Mouse (Mus musculus) MEL-GATA-1-ER (cell line): ENCODE measurements around the gene Rarres1.

Experiments used
- DNase-seq: peaks from one replicate; pipeline ENCODE4 v3.0.0-alpha.2; 2012; ENCODE audit warnings: low read depth; ENCODE audit errors: extremely low read depth

Rarres1 gene

DNA sequence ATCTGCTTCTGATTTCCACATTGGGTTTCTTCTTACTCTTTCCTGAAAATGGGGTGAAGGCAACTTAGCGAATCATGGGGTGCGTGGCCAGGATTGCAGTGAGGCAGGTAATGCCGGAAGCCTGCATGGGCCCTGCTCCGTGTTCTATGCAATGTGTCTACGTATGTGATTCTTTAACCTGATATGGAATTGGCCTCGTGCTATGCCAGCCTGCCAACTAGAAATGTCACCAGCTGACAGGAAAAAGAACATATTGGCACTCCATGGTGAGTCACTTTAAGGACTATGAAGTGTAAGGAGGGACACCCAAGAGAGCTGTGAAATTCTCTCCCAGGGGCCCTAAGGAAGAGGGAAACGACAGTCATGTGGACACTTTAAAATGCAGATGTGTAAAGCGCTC is 22.2 kb downstream of the Rarres1 start:
- no peak for DNase-seq

DNA sequence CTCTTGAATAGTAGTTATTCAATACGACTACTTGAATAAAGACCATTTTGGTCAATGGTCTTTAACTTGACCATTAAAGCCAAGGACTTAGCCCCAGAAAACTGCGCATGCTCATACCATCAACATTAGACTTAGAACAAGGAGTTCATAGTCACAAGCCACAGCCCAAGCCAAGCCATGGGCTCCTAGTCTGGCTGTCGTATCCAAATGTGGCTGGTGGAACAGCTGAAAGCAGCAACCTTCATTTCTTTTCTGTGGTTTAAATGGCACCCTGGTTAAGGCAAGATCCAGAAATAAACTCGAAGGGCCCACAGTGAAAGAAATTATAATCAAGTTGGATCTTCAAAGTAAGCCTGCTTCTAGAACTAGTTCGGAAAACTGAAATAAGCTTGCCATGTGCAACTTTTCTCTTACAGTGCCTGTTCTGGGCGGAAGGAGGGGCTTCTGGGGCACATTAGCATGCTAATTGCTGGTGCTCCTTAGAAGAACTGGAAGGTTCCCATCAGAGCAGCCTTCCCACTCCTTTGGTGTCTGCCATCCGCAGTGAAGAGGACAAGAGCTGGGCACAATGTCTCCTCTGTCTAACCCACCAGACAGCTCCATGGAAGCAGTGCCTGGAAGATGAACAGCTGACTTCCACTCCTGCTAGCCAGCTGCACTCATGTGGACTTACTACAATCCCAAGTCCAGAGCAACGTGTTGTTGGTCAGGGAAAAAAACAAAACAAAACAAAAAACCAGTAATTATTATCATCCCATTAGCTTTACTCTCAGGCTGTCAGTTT is 23.0 kb downstream of the Rarres1 start:
- DNase-seq = no peak

- no peak for DNase-seq
Observed at GRCm38 (mm10) chr3:67490156-67490555, 25.2 kb downstream of the Rarres1 start.

DNA sequence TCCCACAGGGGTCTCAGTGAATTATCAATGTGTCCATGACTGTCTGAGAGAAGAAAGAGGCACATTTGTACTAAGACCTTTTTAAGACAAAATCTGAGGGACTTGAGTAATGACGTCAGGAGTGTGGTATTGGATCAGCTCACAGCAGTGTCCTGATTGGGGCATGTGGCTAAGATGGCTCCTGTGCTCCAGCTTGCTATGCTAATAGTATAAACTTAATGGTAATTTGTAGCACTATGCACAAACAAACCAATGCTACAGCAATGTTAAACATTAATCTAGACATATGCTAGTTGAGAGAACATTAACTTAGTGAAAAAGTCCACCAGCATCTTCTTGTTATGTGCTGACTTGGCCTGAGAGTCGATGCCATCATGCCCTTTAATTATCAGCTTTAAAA is 30.1 kb downstream of the Rarres1 start:
- no peak for DNase-seq

DNA sequence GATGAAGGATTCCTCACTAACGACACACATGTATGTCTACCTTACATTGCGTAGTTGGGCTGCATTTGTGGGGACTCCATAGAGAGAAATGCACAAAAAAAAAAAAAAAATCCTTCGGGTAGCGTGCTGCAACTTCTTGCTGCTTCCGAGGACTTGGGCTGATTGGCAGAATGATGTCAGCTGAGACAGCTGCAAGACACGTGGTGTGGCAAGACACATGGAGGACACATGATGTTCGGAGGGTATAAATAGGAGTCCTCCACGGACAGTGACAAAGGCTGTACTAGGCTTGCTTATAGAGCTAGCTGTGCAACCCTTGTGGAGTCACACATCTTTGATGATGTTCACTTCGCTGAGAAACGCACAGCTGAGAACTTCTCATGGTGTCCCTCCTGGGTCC is 32.9 kb downstream of the Rarres1 start:
- DNase-seq = no peak

DNA sequence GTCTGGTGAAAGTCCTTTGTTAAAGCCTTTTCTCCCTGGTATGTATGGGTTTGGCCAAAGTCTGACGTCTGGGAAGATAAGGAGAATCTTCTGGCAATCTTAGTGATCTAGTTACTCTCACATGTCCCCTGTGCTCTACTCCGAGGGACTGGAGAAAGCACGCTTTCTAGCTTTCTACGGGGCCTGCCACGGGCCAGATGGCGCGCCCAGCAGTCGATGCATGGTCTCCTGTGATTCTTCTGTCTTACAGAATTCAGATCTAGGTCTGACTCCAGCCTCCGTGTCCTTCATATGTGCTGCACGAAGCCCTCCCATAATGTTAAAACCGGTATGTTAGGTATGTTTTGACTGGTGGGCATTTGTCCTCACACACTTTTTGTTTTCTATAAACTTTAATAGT is 35.5 kb downstream of the Rarres1 start:
- DNase-seq = no peak

DNA sequence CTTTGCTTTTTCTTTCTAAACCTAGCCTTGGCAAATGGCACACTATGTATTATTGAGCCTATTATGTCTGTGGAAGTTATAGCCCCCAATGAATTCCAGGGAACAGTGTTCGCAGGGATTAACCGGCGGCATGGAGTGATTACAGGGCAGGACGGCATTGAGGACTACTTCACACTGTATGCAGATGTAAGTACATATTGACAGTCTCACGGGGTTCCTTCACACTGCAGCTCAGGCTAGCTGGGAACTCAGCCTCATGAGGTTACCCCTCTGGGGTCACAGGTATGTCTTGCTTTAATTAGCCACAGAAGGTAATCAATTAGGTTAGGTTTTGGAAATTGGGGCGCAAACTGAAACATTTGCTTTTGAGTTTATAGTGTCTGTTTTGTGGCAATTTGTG is 41.9 kb downstream of the Rarres1 start:
- no peak for DNase-seq

DNA sequence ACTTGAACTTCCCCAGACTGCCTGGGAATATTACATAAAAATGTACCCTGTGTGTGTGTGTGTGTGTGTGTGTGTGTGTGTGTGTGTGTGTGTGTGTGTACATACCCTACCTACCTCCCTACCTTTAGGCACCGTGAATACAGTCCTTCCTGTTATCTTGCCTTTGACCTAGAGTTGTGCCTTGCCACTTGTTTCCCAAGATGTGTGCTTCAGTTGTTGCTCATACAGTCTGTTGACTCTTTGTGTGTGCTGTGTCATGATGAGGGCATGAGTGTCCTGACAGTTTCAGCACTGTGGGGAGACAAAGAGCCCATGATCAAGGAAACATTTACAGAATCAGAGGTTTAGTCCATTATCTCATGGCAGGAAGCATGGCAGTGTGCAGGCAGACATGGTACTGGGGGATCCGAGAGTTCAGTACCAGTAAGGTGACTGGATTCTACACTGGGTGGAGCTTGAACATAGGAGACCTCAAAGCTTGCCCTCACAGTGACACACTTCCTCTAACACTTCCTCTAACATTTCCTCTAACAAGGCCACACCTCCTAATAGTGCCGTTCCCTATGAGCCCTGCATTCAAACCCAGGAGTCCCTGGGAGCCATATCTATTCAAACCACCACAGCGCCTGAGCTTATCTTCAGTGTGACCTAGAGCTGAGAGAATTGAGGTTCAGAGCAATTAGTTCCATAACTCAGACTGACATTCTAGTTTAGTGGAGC is 43.8 kb downstream of the Rarres1 start:
- DNase-seq = peak; percentile 47

GRCm38 (mm10) chr3:67467281-67467680 is 48.0 kb downstream of the Rarres1 start:
- no peak for DNase-seq

GRCm38 (mm10) chr3:67466576-67466975 is 48.7 kb downstream of the Rarres1 start:
- no peak for DNase-seq

GRCm38 (mm10) chr3:67463450-67464372 is 51.6 kb downstream of the Rarres1 start, which contains the start of gene Lxn:
Gene Lxn, minus strand, starts transcription at chr3:67463926.
- no peak for DNase-seq

DNA sequence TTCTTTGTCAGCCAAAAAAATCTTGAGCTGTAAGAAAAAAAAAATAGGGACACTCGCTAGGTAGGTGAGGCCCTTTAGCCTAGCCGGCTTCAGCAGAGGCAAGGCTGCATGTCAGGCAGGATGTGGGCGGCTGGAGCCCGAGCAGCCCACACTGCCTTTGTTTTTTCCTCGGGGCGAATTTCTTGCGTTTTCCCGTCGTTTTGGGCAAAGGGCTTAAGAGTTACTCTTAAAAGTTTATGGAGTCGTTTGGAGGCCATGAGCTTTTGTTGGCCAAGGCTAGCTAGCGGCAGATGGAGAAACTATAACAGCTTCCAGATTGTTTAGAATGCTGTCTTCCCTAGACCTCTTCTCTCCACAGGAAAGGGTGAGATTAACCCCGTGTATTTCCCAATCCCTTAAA is 52.3 kb downstream of the Rarres1 start:
- no peak for DNase-seq

DNA sequence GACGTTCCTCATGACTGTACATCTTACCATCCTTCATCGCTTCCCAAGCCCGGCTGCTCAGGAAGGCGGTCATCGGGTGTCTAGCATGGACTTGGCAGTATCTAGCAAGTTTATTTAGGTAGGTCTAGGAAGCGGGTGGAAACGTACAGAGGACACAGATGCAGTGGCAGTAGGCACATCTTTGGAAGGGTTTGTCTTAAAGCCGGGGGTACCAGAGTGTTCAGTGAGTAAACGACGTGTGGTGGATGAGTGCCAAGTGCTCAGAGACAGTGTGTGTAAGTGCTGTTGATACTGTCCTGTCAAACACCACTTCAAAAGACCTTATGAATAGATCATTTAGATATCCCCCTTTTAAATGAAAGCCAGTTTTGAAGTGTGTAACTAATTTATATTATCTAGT is 52.7 kb downstream of the Rarres1 start:
- no peak for DNase-seq

DNA sequence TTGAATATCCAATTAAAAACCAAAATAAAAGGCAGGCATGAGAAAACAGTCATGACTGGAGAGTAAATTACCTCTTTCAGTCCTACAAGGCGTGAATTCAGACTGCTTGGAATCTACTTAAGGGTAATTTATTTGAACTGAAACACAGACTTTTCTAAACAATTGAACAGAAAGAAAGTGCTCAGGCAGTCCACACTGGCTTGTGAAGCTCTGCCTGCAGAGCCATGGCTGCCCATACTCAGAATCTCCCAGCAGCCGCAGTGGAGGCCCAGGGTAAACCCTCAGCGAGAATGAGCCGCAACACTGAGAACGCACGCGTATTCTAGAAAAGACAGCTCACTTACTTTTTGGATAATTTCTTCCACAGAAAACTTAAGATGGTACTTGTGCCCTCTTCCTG is 53.3 kb downstream of the Rarres1 start:
- no peak for DNase-seq

DNA sequence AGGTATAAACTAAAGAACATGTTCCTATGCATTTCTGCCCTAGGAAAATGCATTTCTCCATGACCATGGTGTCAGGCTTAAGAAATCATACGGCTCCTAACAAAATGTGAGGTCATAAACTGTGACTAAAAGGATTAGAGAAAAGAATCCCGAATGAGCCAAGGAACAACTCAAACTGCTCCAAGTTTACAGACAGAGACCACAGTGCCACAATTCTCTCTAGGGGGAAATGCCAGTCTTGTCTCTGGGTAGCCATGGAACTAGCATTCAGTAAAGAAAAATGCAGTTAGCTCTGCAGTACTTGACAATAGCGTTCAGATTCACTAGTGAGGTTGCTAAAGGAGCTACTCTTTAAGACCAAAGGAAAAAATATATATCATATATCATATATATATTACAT is 55.4 kb downstream of the Rarres1 start:
- no peak for DNase-seq

GRCm38 (mm10) chr3:67450601-67451210 is 64.6 kb downstream of the Rarres1 start:
- DNase-seq = no peak

GRCm38 (mm10) chr3:67449660-67450059 is 65.7 kb downstream of the Rarres1 start:
- DNase-seq = no peak

DNA sequence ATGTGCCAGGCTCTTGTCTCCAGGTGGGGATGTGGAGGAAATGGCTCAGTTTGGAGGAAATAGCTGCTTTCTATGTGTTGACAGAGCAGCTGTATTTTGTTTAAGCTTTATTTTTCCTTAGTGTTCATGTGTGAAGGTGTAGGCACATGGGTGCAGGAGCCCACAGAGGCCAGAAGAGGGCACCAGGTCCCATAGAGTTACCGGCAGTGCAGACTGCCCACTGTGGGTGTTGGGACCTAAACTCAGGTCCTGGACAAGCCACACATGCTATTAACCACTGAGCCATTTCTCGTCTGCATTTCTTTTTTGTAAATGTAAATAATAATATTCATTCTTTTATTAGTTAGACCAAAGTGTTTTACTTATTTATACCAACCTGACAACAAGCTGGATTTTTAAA is 68.2 kb downstream of the Rarres1 start:
- no peak for DNase-seq

DNA sequence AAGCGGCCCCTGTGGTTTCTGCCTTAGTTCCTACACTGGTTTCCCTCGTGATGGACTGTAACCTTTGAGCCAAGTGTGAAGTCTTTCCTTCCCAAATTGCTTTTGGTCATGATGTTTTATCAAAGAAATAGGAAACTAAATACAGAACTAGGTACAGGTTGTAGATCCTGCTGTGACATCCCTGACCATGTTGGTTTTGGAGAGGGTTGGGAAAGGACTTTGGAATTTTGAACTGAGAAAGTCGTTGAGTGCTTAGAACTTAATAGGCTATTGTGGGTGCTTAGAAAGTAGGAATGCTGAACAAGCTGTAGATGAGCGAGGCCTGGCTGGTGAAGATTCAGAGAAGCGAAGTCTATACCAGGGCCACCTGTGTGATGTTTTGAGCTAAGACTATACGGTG is 81.3 kb downstream of the Rarres1 start:
- DNase-seq = no peak

GRCm38 (mm10) chr3:67429999-67430380 is 85.3 kb downstream of the Rarres1 start, which contains the start of gene Gfm1:
Gene Gfm1, plus strand, starts transcription at chr3:67430096.
- DNase-seq = peak; percentile 72

GRCm38 (mm10) chr3:67429338-67429998 is 85.9 kb downstream of the Rarres1 start:
- DNase-seq = no peak
